Mouse (Mus musculus): Measurements from ENCODE around the gene Stat3.

GRCm38 (mm10) chr11:100982087-100982486 lies 42.7 kb upstream of the Stat3 start:
- TF ChIP-seq GATA1 (IDR thresholded peaks at IDR 0.05; ENCODE audit: low read length) (no peak), TAL1 (IDR thresholded peaks at IDR 0.05; ENCODE audit: low read length) (no peak)

Measured in erythroblast, embryonic 14.5 days (primary cell).